Mouse (Mus musculus) small intestine, adult 2 months (tissue): ENCODE results near the gene Ppard.

Experiments
- CTCF ChIP-seq: fragments of 200-500 bp; IDR thresholded peaks from 2 replicates; pipeline ENCODE4 v1.5.1; 2012; ENCODE audit warnings: low read depth, mild to moderate bottlenecking, control low read depth, inconsistent platforms, low read length, moderate library complexity, mixed read lengths; ENCODE audit not compliant: insufficient replicate concordance, insufficient read length; ENCODE audit errors: extremely low read depth
- POLR2A ChIP-seq: fragments of 200-500 bp; IDR thresholded peaks from 2 replicates; pipeline ENCODE4 v1.6.1; 2012; ENCODE audit warnings: low read depth, mild to moderate bottlenecking, control low read depth, inconsistent platforms, low read length, moderate library complexity

DNA sequence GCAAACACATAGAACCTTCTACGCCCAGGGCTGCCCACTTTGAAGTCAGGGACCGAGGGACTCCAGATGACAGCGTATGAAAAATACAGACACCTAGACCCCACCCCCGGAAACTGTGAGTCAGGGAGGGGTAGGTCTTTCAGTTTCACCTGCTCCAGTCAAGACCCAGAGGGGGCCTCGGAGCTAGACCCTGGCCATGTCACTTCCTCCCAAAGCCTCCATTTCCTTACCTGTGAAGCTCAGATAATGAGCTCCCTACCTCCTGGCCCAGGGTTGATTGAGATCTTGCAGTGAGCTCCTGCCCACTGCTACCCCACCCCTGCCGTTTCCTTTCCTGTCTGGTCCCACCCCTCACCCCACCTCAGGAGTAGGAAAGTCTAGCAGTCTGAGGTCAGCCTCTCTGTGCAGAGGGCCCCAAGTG, 20.6 kb upstream of the Ppard start:
- TF ChIP-seq POLR2A = no peak
- TF ChIP-seq CTCF = no peak
